Mouse (Mus musculus): ENCODE measurements around the gene Lrba. TPM values are rescaled to one million over a fixed set of nuclear protein-coding genes. Genes with fewer than 3 reads are reported as not detected.

Gene Lrba
- polyA plus RNA-seq, 1 experiment from 2014 or later, result 4.2 TPM

GRCm38 (mm10) chr3:86561396-86561795 lies 336.9 kb downstream of the Lrba start:
- no peak overlapping the region for H3K4me2 ChIP-seq
- H3K4me1 ChIP-seq (replicated peaks; ENCODE audit: control insufficient read depth, insufficient read depth, low read length), result peaks cover 6% of the 10 kb centered on the region; the same call in 1 of the 2 replicates
- 64% methylated on average over 1 of the region's 1 CpGs for WGBS
- DNase-seq (ENCODE audit: low spot score) (no peak), ATAC-seq (replicated peaks; ENCODE audit: low FRiP score) (peak; percentile 83)
- no peaks in the 10 kb centered on the region for H3K9me3 ChIP-seq (ENCODE audit: control insufficient read depth, low read length)
- H3K4me3 ChIP-seq (ENCODE audit: low read depth, low read length), result no peak overlapping the region
- no peak overlapping the region for H3K9ac ChIP-seq (ENCODE audit: low read depth, low read length)
- H3K27me3 ChIP-seq (replicated peaks; ENCODE audit: control insufficient read depth, insufficient read depth, low read length), result no peaks in the 10 kb centered on the region
- H3K36me3 ChIP-seq (ENCODE audit: control insufficient read depth, insufficient read depth, low read length), result no peaks in the 10 kb centered on the region
- H3K27ac ChIP-seq (ENCODE audit: low read depth, low read length), result no peak overlapping the region

GRCm38 (mm10) chr3:86567312-86567711 lies 342.8 kb downstream of the Lrba start:
- Histone ChIP-seq H3K36me3 (ENCODE audit: control insufficient read depth, insufficient read depth, low read length) (no peaks in the 10 kb centered on the region), H3K4me2 (no peak overlapping the region), H3K27me3 (replicated peaks; ENCODE audit: control insufficient read depth, insufficient read depth, low read length) (no peaks in the 10 kb centered on the region), H3K9ac (ENCODE audit: low read depth, low read length) (no peak overlapping the region), H3K27ac (ENCODE audit: low read depth, low read length) (no peak overlapping the region), H3K4me1 (replicated peaks; ENCODE audit: control insufficient read depth, insufficient read depth, low read length) (peaks cover 2% of the 10 kb centered on the region; the same call in 1 of the 2 replicates), H3K9me3 (ENCODE audit: control insufficient read depth, low read length) (no peaks in the 10 kb centered on the region), H3K4me3 (ENCODE audit: low read depth, low read length) (no peak overlapping the region)
- DNase-seq (ENCODE audit: low spot score), result no peak
- WGBS, result 25% methylated on average over 4 of the region's 4 CpGs
- peak; percentile 84 for ATAC-seq (replicated peaks; ENCODE audit: low FRiP score)

- H3K9ac ChIP-seq (ENCODE audit: low read depth, low read length), result no peak overlapping the region
- H3K4me1 ChIP-seq (replicated peaks; ENCODE audit: control insufficient read depth, insufficient read depth, low read length), result peaks cover 2% of the 10 kb centered on the region; the same call in 1 of the 2 replicates
- no peaks in the 10 kb centered on the region for H3K36me3 ChIP-seq (ENCODE audit: control insufficient read depth, insufficient read depth, low read length)
- no peak overlapping the region for H3K4me3 ChIP-seq (ENCODE audit: low read depth, low read length)
- ATAC-seq (replicated peaks; ENCODE audit: low FRiP score) (no peak), DNase-seq (ENCODE audit: low spot score) (no peak)
- H3K9me3 ChIP-seq (ENCODE audit: control insufficient read depth, low read length), result no peaks in the 10 kb centered on the region
- no peak overlapping the region for H3K27ac ChIP-seq (ENCODE audit: low read depth, low read length)
- 63% methylated on average over 4 of the region's 4 CpGs for WGBS
- H3K27me3 ChIP-seq (replicated peaks; ENCODE audit: control insufficient read depth, insufficient read depth, low read length), result no peaks in the 10 kb centered on the region
- no peak overlapping the region for H3K4me2 ChIP-seq
Measured at GRCm38 (mm10) chr3:86571518-86571917, 347.0 kb downstream of the Lrba start.

- H3K36me3 ChIP-seq (ENCODE audit: control insufficient read depth, insufficient read depth, low read length), result no peaks in the 10 kb centered on the region
- ATAC-seq (replicated peaks; ENCODE audit: low FRiP score) (no peak), DNase-seq (ENCODE audit: low spot score) (no peak)
- H3K4me1 ChIP-seq (replicated peaks; ENCODE audit: control insufficient read depth, insufficient read depth, low read length), result no peaks in the 10 kb centered on the region
- no peak overlapping the region for H3K4me3 ChIP-seq (ENCODE audit: low read depth, low read length)
- H3K4me2 ChIP-seq, result no peak overlapping the region
- no peak overlapping the region for H3K27ac ChIP-seq (ENCODE audit: low read depth, low read length)
- WGBS, result 60% methylated on average over 3 of the region's 3 CpGs
- H3K27me3 ChIP-seq (replicated peaks; ENCODE audit: control insufficient read depth, insufficient read depth, low read length), result no peaks in the 10 kb centered on the region
- H3K9ac ChIP-seq (ENCODE audit: low read depth, low read length), result no peak overlapping the region
- no peaks in the 10 kb centered on the region for H3K9me3 ChIP-seq (ENCODE audit: control insufficient read depth, low read length)
Measured at GRCm38 (mm10) chr3:86572519-86573244, 348.2 kb downstream of the Lrba start.

GRCm38 (mm10) chr3:86575312-86575711 lies 350.8 kb downstream of the Lrba start:
- ATAC-seq (replicated peaks; ENCODE audit: low FRiP score) (no peak), DNase-seq (ENCODE audit: low spot score) (no peak)
- Histone ChIP-seq H3K9me3 (ENCODE audit: control insufficient read depth, low read length) (no peaks in the 10 kb centered on the region), H3K4me1 (replicated peaks; ENCODE audit: control insufficient read depth, insufficient read depth, low read length) (no peaks in the 10 kb centered on the region), H3K4me2 (no peak overlapping the region), H3K27ac (ENCODE audit: low read depth, low read length) (no peak overlapping the region), H3K27me3 (replicated peaks; ENCODE audit: control insufficient read depth, insufficient read depth, low read length) (no peaks in the 10 kb centered on the region), H3K4me3 (ENCODE audit: low read depth, low read length) (no peak overlapping the region), H3K36me3 (ENCODE audit: control insufficient read depth, insufficient read depth, low read length) (no peaks in the 10 kb centered on the region), H3K9ac (ENCODE audit: low read depth, low read length) (no peak overlapping the region)

- ATAC-seq (replicated peaks; ENCODE audit: low FRiP score) (no peak), DNase-seq (ENCODE audit: low spot score) (no peak)
- H3K4me2 ChIP-seq, result no peak overlapping the region
- no peak overlapping the region for H3K9ac ChIP-seq (ENCODE audit: low read depth, low read length)
- H3K4me3 ChIP-seq (ENCODE audit: low read depth, low read length), result no peak overlapping the region
- 71% methylated on average over 3 of the region's 3 CpGs for WGBS
- H3K4me1 ChIP-seq (replicated peaks; ENCODE audit: control insufficient read depth, insufficient read depth, low read length), result no peaks in the 10 kb centered on the region
- no peaks in the 10 kb centered on the region for H3K9me3 ChIP-seq (ENCODE audit: control insufficient read depth, low read length)
- no peaks in the 10 kb centered on the region for H3K27me3 ChIP-seq (replicated peaks; ENCODE audit: control insufficient read depth, insufficient read depth, low read length)
- H3K36me3 ChIP-seq (ENCODE audit: control insufficient read depth, insufficient read depth, low read length), result no peaks in the 10 kb centered on the region
- H3K27ac ChIP-seq (ENCODE audit: low read depth, low read length), result no peak overlapping the region
Measured at GRCm38 (mm10) chr3:86602284-86602683, 377.8 kb downstream of the Lrba start.

GRCm38 (mm10) chr3:86605775-86606174 lies 381.3 kb downstream of the Lrba start:
- Histone ChIP-seq H3K9ac (ENCODE audit: low read depth, low read length) (no peak overlapping the region), H3K4me1 (replicated peaks; ENCODE audit: control insufficient read depth, insufficient read depth, low read length) (no peaks in the 10 kb centered on the region), H3K27ac (ENCODE audit: low read depth, low read length) (no peak overlapping the region), H3K27me3 (replicated peaks; ENCODE audit: control insufficient read depth, insufficient read depth, low read length) (no peaks in the 10 kb centered on the region), H3K9me3 (ENCODE audit: control insufficient read depth, low read length) (no peaks in the 10 kb centered on the region), H3K4me2 (no peak overlapping the region), H3K36me3 (ENCODE audit: control insufficient read depth, insufficient read depth, low read length) (no peaks in the 10 kb centered on the region), H3K4me3 (ENCODE audit: low read depth, low read length) (no peak overlapping the region)
- DNase-seq (ENCODE audit: low spot score) (no peak), ATAC-seq (replicated peaks; ENCODE audit: low FRiP score) (no peak)
- WGBS, result 75% methylated on average over 8 of the region's 8 CpGs

- no peaks in the 10 kb centered on the region for H3K36me3 ChIP-seq (ENCODE audit: control insufficient read depth, insufficient read depth, low read length)
- peaks cover 10% of the 10 kb centered on the region for H3K4me1 ChIP-seq (replicated peaks; ENCODE audit: control insufficient read depth, insufficient read depth, low read length)
- peak; percentile 82 for ATAC-seq (replicated peaks; ENCODE audit: low FRiP score)
- H3K9ac ChIP-seq (ENCODE audit: low read depth, low read length), result no peak overlapping the region
- H3K4me2 ChIP-seq, result no peak overlapping the region
- H3K4me3 ChIP-seq (ENCODE audit: low read depth, low read length), result no peak overlapping the region
- H3K9me3 ChIP-seq (ENCODE audit: control insufficient read depth, low read length), result no peaks in the 10 kb centered on the region
- DNase-seq (ENCODE audit: low spot score), result no peak
- no peaks in the 10 kb centered on the region for H3K27me3 ChIP-seq (replicated peaks; ENCODE audit: control insufficient read depth, insufficient read depth, low read length)
- 36% methylated on average over 4 of the region's 4 CpGs for WGBS
- no peak overlapping the region for H3K27ac ChIP-seq (ENCODE audit: low read depth, low read length)
Measured at GRCm38 (mm10) chr3:86627008-86627743, 402.7 kb downstream of the Lrba start.

- H3K4me3 ChIP-seq (ENCODE audit: low read depth, low read length), result no peak overlapping the region
- WGBS, result 59% methylated on average over 4 of the region's 4 CpGs
- H3K4me2 ChIP-seq, result no peak overlapping the region
- peaks cover 10% of the 10 kb centered on the region for H3K4me1 ChIP-seq (replicated peaks; ENCODE audit: control insufficient read depth, insufficient read depth, low read length)
- H3K9ac ChIP-seq (ENCODE audit: low read depth, low read length), result no peak overlapping the region
- H3K27ac ChIP-seq (ENCODE audit: low read depth, low read length), result no peak overlapping the region
- H3K9me3 ChIP-seq (ENCODE audit: control insufficient read depth, low read length), result no peaks in the 10 kb centered on the region
- no peaks in the 10 kb centered on the region for H3K36me3 ChIP-seq (ENCODE audit: control insufficient read depth, insufficient read depth, low read length)
- no peaks in the 10 kb centered on the region for H3K27me3 ChIP-seq (replicated peaks; ENCODE audit: control insufficient read depth, insufficient read depth, low read length)
- DNase-seq (ENCODE audit: low spot score) (no peak), ATAC-seq (replicated peaks; ENCODE audit: low FRiP score) (peak; percentile 58)
Measured at GRCm38 (mm10) chr3:86629379-86629778, 404.9 kb downstream of the Lrba start.

All from liver, embryonic 11.5 days (tissue).